Mouse (Mus musculus): ENCODE measurements around the gene Sft2d2.

Sft2d2 gene

DNA sequence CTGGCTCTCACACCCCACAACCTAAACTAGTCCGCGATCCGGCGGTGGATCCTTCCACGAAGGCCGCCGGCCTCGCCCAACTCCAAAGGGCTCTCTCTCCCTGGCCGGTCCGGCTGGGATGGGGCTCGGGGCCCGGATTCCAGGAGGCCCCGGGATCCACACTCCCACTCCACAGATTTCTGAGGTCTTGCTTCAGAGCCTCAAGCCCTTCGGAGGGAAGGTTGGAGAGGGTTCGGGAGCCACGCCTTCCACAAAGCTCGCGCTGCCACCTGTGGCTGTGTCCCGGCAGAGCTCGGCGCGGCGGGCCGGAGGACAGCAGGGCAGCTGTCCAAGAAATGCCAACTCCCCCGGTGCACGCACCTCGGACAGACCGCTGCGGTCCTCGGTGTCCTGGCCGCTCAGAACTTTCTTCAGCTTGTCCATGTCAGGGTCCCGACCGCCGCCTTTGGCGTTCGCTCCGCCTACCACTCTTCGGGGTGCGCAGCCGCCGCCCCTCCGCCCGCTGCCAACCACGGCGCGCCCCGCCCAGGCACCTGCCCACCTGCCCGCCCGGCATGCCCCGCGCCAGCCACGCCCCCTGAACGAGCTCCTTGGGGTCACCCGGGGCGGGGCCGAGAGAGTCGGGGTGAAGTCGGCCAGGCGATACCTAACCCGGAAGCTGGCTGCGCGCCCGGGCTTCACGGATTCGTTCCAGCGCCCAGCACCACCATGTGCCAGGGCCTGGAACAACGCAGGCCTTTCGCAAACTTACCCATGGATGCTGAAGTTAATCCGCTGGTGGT lies at the start of gene Sft2d2:
Gene Sft2d2 (minus strand): TSS at position 559 of the 782 bp plus-strand sequence.
- DNase-seq (ENCODE audit: low read depth, low spot score) = peak; percentile 98

DNA sequence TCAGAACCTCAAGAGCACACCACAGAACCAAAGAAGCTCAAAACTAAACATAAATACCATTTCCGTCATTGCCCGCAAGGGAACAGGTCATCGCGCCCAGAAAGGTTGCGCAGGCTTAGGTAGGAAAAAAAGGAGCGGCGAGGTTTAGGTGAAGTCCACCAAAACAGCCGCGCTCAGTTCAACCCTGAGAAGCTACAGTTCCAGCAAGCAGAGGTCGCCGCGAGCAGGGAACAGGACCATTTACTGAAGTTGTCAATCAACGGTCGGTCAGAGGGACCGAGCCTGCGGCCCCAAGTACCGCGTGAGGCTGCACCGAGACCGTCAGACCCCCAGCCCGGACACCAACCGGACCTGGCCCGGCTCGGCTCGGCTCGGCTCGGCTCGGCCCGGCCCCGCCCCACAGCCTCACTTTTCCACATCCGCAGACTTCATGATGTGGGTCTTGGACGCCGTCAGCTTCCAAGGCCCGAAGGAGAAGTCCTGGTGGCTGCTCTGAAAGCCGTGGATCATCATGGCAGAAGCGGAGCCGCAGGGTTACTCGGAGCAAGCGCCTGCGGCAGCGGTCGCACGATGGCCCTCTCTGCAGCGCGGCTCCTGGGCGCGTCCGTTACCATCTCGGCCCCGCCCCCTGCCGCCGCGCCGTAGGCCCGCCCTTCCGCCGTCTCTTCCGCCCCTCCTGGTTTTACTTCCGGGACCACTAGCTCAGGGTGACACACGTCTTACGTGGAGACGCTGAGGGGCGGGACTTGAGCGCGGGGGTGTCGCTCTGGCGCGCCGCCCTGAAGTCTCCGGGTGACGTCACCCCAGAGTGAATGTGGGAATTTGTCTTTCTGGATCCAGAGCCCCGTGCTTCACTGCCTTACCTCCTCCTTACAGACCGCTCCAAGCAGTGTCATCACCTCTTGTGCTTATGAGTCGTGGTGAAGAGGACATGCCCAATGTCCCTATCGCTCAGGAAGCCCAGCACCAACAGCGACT lies 42.4 kb upstream of the Sft2d2 start, which contains the start of gene Tiprl:
Gene Tiprl (minus strand): TSS at position 676 of the 978 bp plus-strand sequence.
- peak; percentile 99 for DNase-seq (ENCODE audit: low read depth, low spot score)

- DNase-seq (ENCODE audit: low read depth, low spot score) = no peak
Measured at GRCm38 (mm10) chr1:165235846-165236245, 41.6 kb upstream of the Sft2d2 start.

DNA sequence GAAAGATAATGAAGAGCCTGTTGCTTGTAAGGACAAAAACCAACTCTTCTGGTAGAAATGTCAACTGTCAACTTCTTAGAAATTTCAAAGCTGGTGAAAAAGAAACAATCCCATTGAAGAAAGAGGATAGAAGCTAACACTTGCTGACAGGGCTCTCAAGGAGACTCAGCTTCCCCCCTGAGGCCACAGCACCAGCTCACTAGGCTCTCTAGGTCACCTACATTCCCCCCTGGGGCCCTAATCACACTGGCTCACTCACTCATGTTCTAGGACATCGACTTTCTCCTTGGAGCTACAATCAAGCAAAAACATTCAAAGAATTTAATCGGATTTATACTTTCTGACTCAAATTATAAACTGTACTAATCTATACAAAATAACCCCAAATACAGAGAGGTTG lies 39.6 kb upstream of the Sft2d2 start:
- DNase-seq (ENCODE audit: low read depth, low spot score) = no peak

DNA sequence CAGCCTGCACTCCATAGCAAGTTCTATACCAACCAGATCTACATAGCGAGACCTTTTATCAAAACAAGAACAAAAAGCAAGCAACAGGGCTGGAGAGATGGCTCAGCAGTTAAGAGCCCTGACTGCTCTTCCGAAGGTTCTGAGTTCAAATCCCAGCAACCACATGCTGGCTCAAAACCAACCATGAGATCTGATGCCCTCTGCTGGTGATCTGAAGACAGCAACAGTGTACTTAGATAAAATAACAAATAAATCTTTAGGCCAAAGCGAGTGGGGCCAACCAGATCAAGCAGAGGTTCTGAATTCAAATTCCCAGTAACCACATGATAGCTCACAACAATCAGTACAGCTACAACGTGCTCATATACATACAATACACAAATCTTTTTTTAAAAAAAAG lies 36.5 kb upstream of the Sft2d2 start:
- DNase-seq (ENCODE audit: low read depth, low spot score) = peak; percentile 48

GRCm38 (mm10) chr1:165229577-165229976 lies 35.3 kb upstream of the Sft2d2 start:
- no peak for DNase-seq (ENCODE audit: low read depth, low spot score)

GRCm38 (mm10) chr1:165217023-165217589 lies 22.9 kb upstream of the Sft2d2 start:
- no peak for DNase-seq (ENCODE audit: low read depth, low spot score)

DNA sequence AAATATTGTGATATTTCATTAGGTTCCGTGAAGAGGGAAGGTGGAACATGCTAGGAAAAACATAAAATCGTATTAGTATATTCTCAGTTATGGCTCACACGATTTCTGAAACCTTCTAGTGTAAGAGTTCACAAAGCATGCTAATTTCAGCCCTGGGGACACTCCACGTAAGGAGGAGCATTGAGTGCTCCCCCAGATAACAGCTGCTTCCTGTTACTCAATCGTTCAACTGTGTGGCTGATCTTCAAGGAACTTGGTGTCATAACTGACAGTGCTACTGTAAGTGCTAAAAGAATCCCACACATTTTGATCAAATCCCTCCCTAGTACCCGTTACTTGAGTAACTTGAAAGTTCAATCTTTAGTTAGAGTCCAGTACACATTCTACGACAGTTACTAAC lies 21.6 kb upstream of the Sft2d2 start:
- DNase-seq (ENCODE audit: low read depth, low spot score) = no peak

GRCm38 (mm10) chr1:165205591-165205990 lies 11.4 kb upstream of the Sft2d2 start:
- no peak for DNase-seq (ENCODE audit: low read depth, low spot score)

- DNase-seq (ENCODE audit: low read depth, low spot score) = no peak
Measured at GRCm38 (mm10) chr1:165203488-165204035, 9.3 kb upstream of the Sft2d2 start.

DNA sequence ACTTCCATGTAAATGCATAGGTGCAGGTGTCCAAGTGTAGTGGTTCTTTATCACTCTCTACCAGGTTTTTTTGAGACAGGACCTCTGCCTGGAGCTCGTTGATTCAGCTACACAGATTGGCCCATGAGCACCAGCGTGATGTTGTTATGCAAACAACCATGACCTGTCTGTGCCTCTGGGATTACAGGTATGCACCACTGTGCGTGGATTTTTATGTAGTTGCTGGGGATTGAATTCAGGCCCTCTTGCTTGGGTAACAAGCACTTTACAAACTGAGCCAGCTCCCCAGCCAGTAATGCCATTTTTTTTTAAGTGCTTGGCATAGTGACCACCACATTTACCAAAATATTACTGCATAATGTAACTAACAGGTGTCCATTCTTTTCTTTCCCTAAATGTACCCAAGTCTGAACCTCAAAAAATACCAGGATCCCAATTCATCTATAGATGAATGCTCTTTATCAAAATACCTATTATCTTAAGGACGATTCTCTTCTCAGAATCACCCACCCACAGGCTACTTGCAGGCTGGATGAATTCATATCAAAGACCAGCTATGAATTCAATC lies 7.3 kb upstream of the Sft2d2 start:
- no peak for DNase-seq (ENCODE audit: low read depth, low spot score)

GRCm38 (mm10) chr1:165200748-165201147 lies 6.5 kb upstream of the Sft2d2 start:
- DNase-seq (ENCODE audit: low read depth, low spot score) = no peak

GRCm38 (mm10) chr1:165199639-165200038 lies 5.4 kb upstream of the Sft2d2 start:
- DNase-seq (ENCODE audit: low read depth, low spot score) = no peak

DNA sequence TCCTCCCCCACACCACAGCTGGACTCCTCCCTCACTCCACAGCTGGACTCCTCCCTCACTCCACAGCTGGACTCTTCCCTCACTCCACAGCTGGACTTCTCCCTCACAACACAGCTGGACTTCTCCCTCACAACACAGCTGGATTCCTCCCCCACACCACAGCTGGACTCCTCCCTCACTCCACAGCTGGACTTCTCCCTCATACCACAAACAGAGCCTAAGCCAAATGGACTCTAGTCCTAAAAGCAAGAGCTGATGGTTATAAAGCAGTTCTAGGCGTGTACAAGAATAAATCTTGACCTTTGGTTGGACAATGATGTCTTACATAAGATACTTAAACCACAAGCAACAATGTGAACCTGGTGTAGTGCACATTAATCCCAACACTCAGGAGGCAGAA lies 4.7 kb upstream of the Sft2d2 start:
- DNase-seq (ENCODE audit: low read depth, low spot score) = no peak

GRCm38 (mm10) chr1:165197875-165198274 lies 3.6 kb upstream of the Sft2d2 start:
- no peak for DNase-seq (ENCODE audit: low read depth, low spot score)

GRCm38 (mm10) chr1:165195396-165195960 lies 1.2 kb upstream of the Sft2d2 start:
- DNase-seq (ENCODE audit: low read depth, low spot score) = peak; percentile 26

DNA sequence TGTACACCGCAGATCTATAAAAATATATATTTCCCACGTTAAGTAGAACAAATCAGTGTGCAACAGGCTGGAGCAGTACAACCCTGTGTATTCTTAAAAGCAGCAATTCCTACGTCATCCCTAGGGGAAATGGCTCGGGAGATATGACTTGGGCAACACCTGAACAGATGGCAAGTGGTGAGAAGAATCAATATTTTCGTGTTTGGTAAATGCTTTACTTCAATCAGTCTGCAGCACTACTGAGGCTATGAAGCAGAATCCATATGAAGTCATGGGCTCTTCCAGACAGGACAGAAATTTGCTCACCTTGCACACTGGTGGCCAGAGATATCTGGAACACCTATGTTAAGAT lies 400 bp upstream of the Sft2d2 start:
- DNase-seq (ENCODE audit: low read depth, low spot score) = no peak

GRCm38 (mm10) chr1:165193426-165193825 lies 812 bp downstream of the Sft2d2 start:
- no peak for DNase-seq (ENCODE audit: low read depth, low spot score)

DNA sequence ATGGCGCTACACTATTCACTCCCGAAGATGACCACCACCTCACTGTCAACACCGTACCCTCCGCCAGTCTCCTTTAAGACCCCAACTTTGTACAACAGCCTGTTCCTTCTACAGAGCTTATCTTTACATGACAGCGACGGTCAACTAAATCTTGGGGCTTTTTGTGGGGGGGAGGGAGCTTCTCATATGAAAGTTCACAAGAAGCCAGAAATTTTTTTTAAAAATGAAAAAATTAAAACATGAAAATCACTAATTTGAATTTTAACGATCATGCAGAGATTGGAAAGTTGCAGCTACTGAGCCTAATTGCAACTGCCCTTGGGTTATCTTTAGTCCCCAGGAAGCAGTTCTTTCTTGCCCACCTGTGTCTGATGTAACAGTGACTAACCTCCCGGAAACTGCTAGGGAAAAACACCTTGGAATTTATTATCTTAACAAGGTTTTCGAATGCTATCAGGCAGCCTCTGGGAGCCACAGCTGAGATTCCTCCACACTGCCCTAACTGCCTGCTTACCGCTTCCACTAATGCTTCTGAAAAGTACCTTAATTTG lies 1.4 kb downstream of the Sft2d2 start:
- DNase-seq (ENCODE audit: low read depth, low spot score) = no peak

GRCm38 (mm10) chr1:165192102-165192501 lies 2.1 kb downstream of the Sft2d2 start:
- no peak for DNase-seq (ENCODE audit: low read depth, low spot score)

- no peak for DNase-seq (ENCODE audit: low read depth, low spot score)
Measured at GRCm38 (mm10) chr1:165191611-165192010, 2.6 kb downstream of the Sft2d2 start.

Measured in CD4-positive, CD25-positive, alpha-beta regulatory T cell, adult 2 months (primary cell).